Mouse (Mus musculus): Measurements from ENCODE around the gene Spata5. TPM values are rescaled to one million over a fixed set of nuclear protein-coding genes. Genes with fewer than 3 reads are reported as not detected.

The Spata5 gene
- polyA plus RNA-seq, 1 experiment from 2014 or later = 56.2 TPM

- H3K36me3 ChIP-seq (replicated peaks) = peaks cover 82% of the 10 kb centered on the region
- no peaks in the 10 kb centered on the region for H3K27me3 ChIP-seq (ENCODE audit: poor library complexity, severe bottlenecking)
- H3K4me3 ChIP-seq = no peak overlapping the region
- no peak for DNase-seq (ENCODE audit: extremely low spot score, low spot score)
- H3K4me1 ChIP-seq = no peaks in the 10 kb centered on the region
- 95% methylated on average over 1 of the region's 1 CpGs for WGBS
- no peaks in the 10 kb centered on the region for H3K9me3 ChIP-seq
- H3K27ac ChIP-seq = no peak overlapping the region
Measured at GRCm38 (mm10) chr3:37439770-37440169, 20.1 kb downstream of the Spata5 start.

- Histone ChIP-seq H3K4me1 (no peaks in the 10 kb centered on the region), H3K9me3 (no peaks in the 10 kb centered on the region), H3K27me3 (ENCODE audit: poor library complexity, severe bottlenecking) (no peaks in the 10 kb centered on the region), H3K27ac (no peak overlapping the region), H3K36me3 (replicated peaks) (peaks cover 49% of the 10 kb centered on the region), H3K4me3 (no peak overlapping the region)
- no peak for DNase-seq (ENCODE audit: extremely low spot score, low spot score)
- WGBS = 94% methylated on average over 2 of the region's 2 CpGs
Measured at GRCm38 (mm10) chr3:37443409-37443808, 23.7 kb downstream of the Spata5 start.

GRCm38 (mm10) chr3:37455992-37456391, 36.3 kb downstream of the Spata5 start:
- 87% methylated on average over 1 of the region's 1 CpGs for WGBS
- Histone ChIP-seq H3K27me3 (ENCODE audit: poor library complexity, severe bottlenecking) (no peaks in the 10 kb centered on the region), H3K36me3 (replicated peaks) (peaks cover 28% of the 10 kb centered on the region), H3K9me3 (no peaks in the 10 kb centered on the region), H3K27ac (no peak overlapping the region), H3K4me3 (no peak overlapping the region), H3K4me1 (no peaks in the 10 kb centered on the region)
- DNase-seq (ENCODE audit: extremely low spot score, low spot score) = no peak

- Histone ChIP-seq H3K27me3 (ENCODE audit: poor library complexity, severe bottlenecking) (no peaks in the 10 kb centered on the region), H3K27ac (no peak overlapping the region), H3K36me3 (replicated peaks) (peaks cover 12% of the 10 kb centered on the region; the same call in 1 of the 2 replicates), H3K4me3 (no peak overlapping the region), H3K4me1 (no peaks in the 10 kb centered on the region), H3K9me3 (no peaks in the 10 kb centered on the region)
- DNase-seq (ENCODE audit: extremely low spot score, low spot score) = no peak
- 93% methylated on average over 2 of the region's 2 CpGs for WGBS
Measured at GRCm38 (mm10) chr3:37468170-37468569, 48.5 kb downstream of the Spata5 start.

- no peaks in the 10 kb centered on the region for H3K27me3 ChIP-seq (ENCODE audit: poor library complexity, severe bottlenecking)
- peaks cover 12% of the 10 kb centered on the region; the same call in 1 of the 2 replicates for H3K36me3 ChIP-seq (replicated peaks)
- H3K9me3 ChIP-seq = no peaks in the 10 kb centered on the region
- WGBS = 88% methylated on average over 4 of the region's 4 CpGs
- H3K4me3 ChIP-seq = no peak overlapping the region
- H3K27ac ChIP-seq = no peak overlapping the region
- no peaks in the 10 kb centered on the region for H3K4me1 ChIP-seq
- no peak for DNase-seq (ENCODE audit: extremely low spot score, low spot score)
Measured at GRCm38 (mm10) chr3:37469353-37469752, 49.7 kb downstream of the Spata5 start.

- 93% methylated on average over 2 of the region's 2 CpGs for WGBS
- Histone ChIP-seq H3K27ac (no peak overlapping the region), H3K36me3 (replicated peaks) (0 out of 2 replicates have a peak, but pooled peaks cover 2% of the 10 kb centered on the region)
Measured at GRCm38 (mm10) chr3:37470867-37471266, 51.2 kb downstream of the Spata5 start.

GRCm38 (mm10) chr3:37472461-37472860, 52.8 kb downstream of the Spata5 start:
- no peaks in the 10 kb centered on the region for H3K4me1 ChIP-seq
- no peak for DNase-seq (ENCODE audit: extremely low spot score, low spot score)
- H3K36me3 ChIP-seq (replicated peaks) = no peaks in the 10 kb centered on the region
- no peaks in the 10 kb centered on the region for H3K9me3 ChIP-seq
- no peak overlapping the region for H3K27ac ChIP-seq
- H3K27me3 ChIP-seq (ENCODE audit: poor library complexity, severe bottlenecking) = no peaks in the 10 kb centered on the region
- no peak overlapping the region for H3K4me3 ChIP-seq

More at GRCm38 (mm10) chr3:37470867-37471266, 51.2 kb downstream of the Spata5 start:
- no peaks in the 10 kb centered on the region for H3K9me3 ChIP-seq
- H3K4me3 ChIP-seq = no peak overlapping the region
- no peak for DNase-seq (ENCODE audit: extremely low spot score, low spot score)
- no peaks in the 10 kb centered on the region for H3K4me1 ChIP-seq
- no peaks in the 10 kb centered on the region for H3K27me3 ChIP-seq (ENCODE audit: poor library complexity, severe bottlenecking)

GRCm38 (mm10) chr3:37476485-37476884, 56.8 kb downstream of the Spata5 start:
- H3K27ac ChIP-seq = no peak overlapping the region
- no peak overlapping the region for H3K4me3 ChIP-seq
- H3K27me3 ChIP-seq (ENCODE audit: poor library complexity, severe bottlenecking) = no peaks in the 10 kb centered on the region
- WGBS = 89% methylated on average over 1 of the region's 1 CpGs
- no peak for DNase-seq (ENCODE audit: extremely low spot score, low spot score)
- peaks cover 3% of the 10 kb centered on the region; the same call in 1 of the 2 replicates for H3K9me3 ChIP-seq
- no peaks in the 10 kb centered on the region for H3K4me1 ChIP-seq
- H3K36me3 ChIP-seq (replicated peaks) = peaks cover 6% of the 10 kb centered on the region

- WGBS = 95% methylated on average over 7 of the region's 7 CpGs
- Histone ChIP-seq H3K4me3 (no peak overlapping the region), H3K36me3 (replicated peaks) (peaks cover 7% of the 10 kb centered on the region), H3K9me3 (peaks cover 3% of the 10 kb centered on the region; the same call in 1 of the 2 replicates), H3K4me1 (no peaks in the 10 kb centered on the region), H3K27ac (no peak overlapping the region), H3K27me3 (ENCODE audit: poor library complexity, severe bottlenecking) (no peaks in the 10 kb centered on the region)
- DNase-seq (ENCODE audit: extremely low spot score, low spot score) = no peak
Measured at GRCm38 (mm10) chr3:37477438-37478188, 57.9 kb downstream of the Spata5 start.

GRCm38 (mm10) chr3:37479771-37480170, 60.1 kb downstream of the Spata5 start:
- no peak for DNase-seq (ENCODE audit: extremely low spot score, low spot score)
- Histone ChIP-seq H3K27ac (no peak overlapping the region), H3K4me3 (no peak overlapping the region), H3K9me3 (peaks cover 3% of the 10 kb centered on the region; the same call in 1 of the 2 replicates), H3K27me3 (ENCODE audit: poor library complexity, severe bottlenecking) (no peaks in the 10 kb centered on the region), H3K4me1 (no peaks in the 10 kb centered on the region), H3K36me3 (replicated peaks) (peaks cover 10% of the 10 kb centered on the region)
- 88% methylated on average over 1 of the region's 1 CpGs for WGBS

GRCm38 (mm10) chr3:37481295-37481694, 61.6 kb downstream of the Spata5 start:
- no peak overlapping the region for H3K27ac ChIP-seq
- no peaks in the 10 kb centered on the region for H3K27me3 ChIP-seq (ENCODE audit: poor library complexity, severe bottlenecking)
- H3K4me3 ChIP-seq = no peak overlapping the region
- peaks cover 3% of the 10 kb centered on the region; the same call in 1 of the 2 replicates for H3K9me3 ChIP-seq
- DNase-seq (ENCODE audit: extremely low spot score, low spot score) = no peak
- peaks cover 10% of the 10 kb centered on the region for H3K36me3 ChIP-seq (replicated peaks)
- WGBS = 90% methylated on average over 31 of the region's 31 CpGs
- peaks cover 9% of the 10 kb centered on the region for H3K4me1 ChIP-seq

GRCm38 (mm10) chr3:37482720-37483119, 63.0 kb downstream of the Spata5 start:
- Histone ChIP-seq H3K4me1 (peaks cover 9% of the 10 kb centered on the region), H3K27me3 (ENCODE audit: poor library complexity, severe bottlenecking) (no peaks in the 10 kb centered on the region), H3K36me3 (replicated peaks) (peaks cover 10% of the 10 kb centered on the region), H3K9me3 (peaks cover 3% of the 10 kb centered on the region; the same call in 1 of the 2 replicates), H3K27ac (no peak overlapping the region), H3K4me3 (no peak overlapping the region)
- no peak for DNase-seq (ENCODE audit: extremely low spot score, low spot score)
- 96% methylated on average over 1 of the region's 1 CpGs for WGBS

- Histone ChIP-seq H3K4me1 (peaks cover 9% of the 10 kb centered on the region), H3K27me3 (ENCODE audit: poor library complexity, severe bottlenecking) (no peaks in the 10 kb centered on the region), H3K4me3 (no peak overlapping the region), H3K36me3 (replicated peaks) (peaks cover 10% of the 10 kb centered on the region), H3K9me3 (peaks cover 3% of the 10 kb centered on the region; the same call in 1 of the 2 replicates), H3K27ac (no peak overlapping the region)
- DNase-seq (ENCODE audit: extremely low spot score, low spot score) = no peak
- WGBS = 91% methylated on average over 4 of the region's 4 CpGs
Measured at GRCm38 (mm10) chr3:37483709-37484265, 64.1 kb downstream of the Spata5 start.

All from forebrain, embryonic 10.5 days (tissue).